Mouse (Mus musculus) CH12.LX (cell line): Measurements from ENCODE around the gene Spic.

Experiments used
- CTCF ChIP-seq, 2 experiments: IDR thresholded peaks in 1 of 2; conservative IDR thresholded peaks in 1 of 2; 2 replicates each; pipeline ENCODE4 v1.5.1; 2011 to 2012; ENCODE audit warnings: low read depth in 2 of 2, low read length in 2 of 2, improper control_type of control experiment in 1 of 2, inconsistent platforms in 1 of 2, mild to moderate bottlenecking in 1 of 2, moderate library complexity in 1 of 2
- POLR2A ChIP-seq: IDR thresholded peaks from 2 replicates; pipeline ENCODE4 v1.6.1; 2011; ENCODE audit warnings: low read depth, mild to moderate bottlenecking, improper control_type of control experiment, low read length
- USF1 ChIP-seq: IDR thresholded peaks from 2 replicates; pipeline ENCODE4 v1.6.1; 2014; ENCODE audit warnings: low read depth, mild to moderate bottlenecking, inconsistent platforms, low read length, improper control_type of control experiment

GRCm38 (mm10) chr10:88627052-88627451 is 57.8 kb downstream of the Spic start:
- TF ChIP-seq POLR2A (no peak), CTCF (conservative IDR thresholded peaks at IDR 0.05 in 1 of 2, IDR thresholded peaks at IDR 0.05 in 1 of 2; ENCODE audit: low read depth in 2 of 2, low read length in 2 of 2) (no peak), USF1 (no peak)
